Mouse (Mus musculus) lung, postnatal 0 days (tissue): ENCODE measurements around the gene Trappc6a.

Experiments
- CTCF ChIP-seq: IDR thresholded peaks from 2 replicates; pipeline ENCODE4 v1.5.1; 2016; ENCODE audit warnings: antibody characterized with exemption, mild to moderate bottlenecking
- EP300 ChIP-seq: IDR thresholded peaks from 2 replicates; pipeline ENCODE4 v1.6.1; 2016; ENCODE audit warnings: antibody characterized with exemption, mild to moderate bottlenecking, control low read depth

- TF ChIP-seq CTCF, result no peak
- no peak for TF ChIP-seq EP300
These were observed 26.5 kb downstream of the Trappc6a start for GRCm38 (mm10) chr7:19534676-19535075.
